Mouse (Mus musculus) small intestine, adult 2 months (tissue): ENCODE results near the gene Nubp2. TPM values are rescaled to one million over a fixed set of nuclear protein-coding genes. Genes with fewer than 3 reads are reported as not detected.

ENCODE experiments used
- H3K27ac ChIP-seq: fragments of 200-500 bp; 2 replicates; pipeline ENCODE4 v1.5.1; 2012; ENCODE audit warnings: low read depth, low read length, control low read depth, inconsistent platforms; ENCODE audit not compliant: insufficient read depth
- H3K27me3 ChIP-seq: fragments of 200-500 bp; 2 replicates; pipeline ENCODE4 v1.6.1; 2012; ENCODE audit warnings: mild to moderate bottlenecking, moderate library complexity, low read length, inconsistent platforms; ENCODE audit not compliant: control insufficient read depth, insufficient read depth
- H3K36me3 ChIP-seq: fragments of 200-500 bp; 2 replicates; pipeline ENCODE4 v1.6.1; 2012; ENCODE audit warnings: mild to moderate bottlenecking, low read length, control low read depth, inconsistent platforms; ENCODE audit not compliant: control insufficient read depth, insufficient read depth
- H3K4me1 ChIP-seq: fragments of 200-500 bp; 2 replicates; pipeline ENCODE4 v1.6.1; 2012; ENCODE audit warnings: low read length, inconsistent platforms, mixed read lengths; ENCODE audit not compliant: control insufficient read depth, insufficient read depth, insufficient read length
- H3K4me3 ChIP-seq: fragments of 200-500 bp; 2 replicates; pipeline ENCODE4 v1.5.1; 2012; ENCODE audit warnings: low read depth, mild to moderate bottlenecking, control low read depth, inconsistent platforms, low read length, moderate library complexity
- CTCF ChIP-seq: fragments of 200-500 bp; IDR thresholded peaks from 2 replicates; pipeline ENCODE4 v1.5.1; 2012; ENCODE audit warnings: low read depth, mild to moderate bottlenecking, control low read depth, inconsistent platforms, low read length, moderate library complexity, mixed read lengths; ENCODE audit not compliant: insufficient replicate concordance, insufficient read length; ENCODE audit errors: extremely low read depth
- POLR2A ChIP-seq: fragments of 200-500 bp; IDR thresholded peaks from 2 replicates; pipeline ENCODE4 v1.6.1; 2012; ENCODE audit warnings: low read depth, mild to moderate bottlenecking, control low read depth, inconsistent platforms, low read length, moderate library complexity
- WGBS: fragments of 180-500 bp; shearing (Covaris S2); methylation state at CpG from one replicate; pipeline ENCODE4 v1.1.7; 2018; 5-methylcytosine and 5-hydroxymethylcytosine counted together
- polyA plus RNA-seq: library from polyadenylated mRNA; depleted of rRNA; stranded (reverse); fragments of >200 nt; gene quantifications from 2 replicates; pipeline ENCODE4 v1.2.3, GENCODE M21; 2012; rRNA removed

Nubp2 gene
- polyA plus RNA-seq, 1 experiment, result 39.9 TPM

DNA sequence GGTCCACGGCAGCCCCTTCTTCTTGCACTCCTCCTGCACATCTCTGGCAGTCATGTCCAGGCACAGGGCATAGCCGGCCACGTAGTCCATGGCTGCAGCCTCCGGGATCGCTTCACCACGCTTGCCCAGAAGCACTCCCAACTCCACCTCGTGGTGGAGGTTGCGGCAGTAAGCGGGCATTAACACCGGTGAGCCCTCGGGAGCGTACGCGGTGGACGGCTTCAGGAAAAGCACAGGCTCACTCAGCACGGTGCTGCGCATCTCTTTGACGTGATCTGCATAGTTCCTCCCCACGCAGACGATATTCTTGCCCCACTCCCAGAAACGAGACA, 36.5 kb downstream of the Nubp2 start:
- peak overlapping the region; percentile 96 for H3K4me3 ChIP-seq
- H3K36me3 ChIP-seq, result peaks cover 19% of the 10 kb centered on the region
- H3K27ac ChIP-seq, result peak overlapping the region; percentile 96
- under 1% methylated on average over 21 of the region's 21 CpGs for WGBS
- no peaks in the 10 kb centered on the region for H3K27me3 ChIP-seq
- H3K4me1 ChIP-seq, result peaks cover 12% of the 10 kb centered on the region; the same call in 1 of the 2 replicates
- TF ChIP-seq POLR2A, result no peak
- TF ChIP-seq CTCF, result no peak; the same call in 1 of the 2 replicates

DNA sequence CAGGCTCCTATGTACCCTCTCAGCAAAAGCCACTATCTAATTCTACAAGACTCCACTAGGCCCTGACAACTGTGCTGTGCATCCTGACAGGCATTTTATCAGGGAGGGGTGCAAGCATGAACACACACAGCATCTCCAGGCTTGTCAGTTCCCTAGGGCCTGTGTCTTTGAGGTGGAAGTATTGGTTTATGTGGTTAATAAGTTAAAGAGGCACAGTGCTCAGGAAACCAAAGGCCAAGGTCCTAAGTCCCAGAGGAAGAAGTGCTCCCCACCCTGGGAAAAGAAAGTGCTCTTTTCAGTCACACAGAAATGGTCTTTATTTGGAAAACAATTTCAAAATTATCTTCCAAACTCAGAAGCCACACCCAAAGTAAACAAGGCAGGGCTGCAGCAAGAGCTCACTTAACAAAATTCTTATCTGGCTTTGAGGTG, 37.5 kb downstream of the Nubp2 start:
- Histone ChIP-seq H3K4me1 (peaks cover 13% of the 10 kb centered on the region; the same call in 1 of the 2 replicates), H3K4me3 (peak overlapping the region; percentile 2; the same call in 1 of the 2 replicates), H3K27ac (peak overlapping the region; percentile 96), H3K27me3 (no peaks in the 10 kb centered on the region), H3K36me3 (peaks cover 12% of the 10 kb centered on the region)
- TF ChIP-seq POLR2A (no peak), CTCF (no peak)

DNA sequence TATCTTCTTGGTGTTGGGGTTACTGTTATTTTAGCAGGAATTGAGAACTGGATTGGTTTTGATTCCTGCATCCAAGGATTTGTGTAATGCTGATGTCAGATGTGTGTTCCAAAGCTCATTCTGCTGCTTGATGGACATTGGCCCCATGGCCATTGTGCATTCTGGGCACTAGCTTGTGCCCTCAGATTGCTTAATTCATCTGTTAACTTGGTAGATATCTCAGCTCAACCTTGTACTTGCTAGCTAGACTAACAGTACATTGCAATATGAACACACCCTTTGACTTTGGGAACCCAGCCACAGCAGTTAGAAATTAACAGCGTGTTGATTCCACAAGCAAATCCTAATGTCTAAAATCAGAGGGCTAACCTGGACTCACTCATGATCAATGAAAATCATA, 38.8 kb downstream of the Nubp2 start:
- H3K4me3 ChIP-seq, result no peak overlapping the region
- 0 out of 2 replicates have a peak, but pooled peaks cover 1% of the 10 kb centered on the region for H3K36me3 ChIP-seq
- TF ChIP-seq POLR2A (no peak), CTCF (no peak)
- WGBS, result 29% methylated on average over 1 of the region's 1 CpGs
- H3K27ac ChIP-seq, result peak overlapping the region; percentile 59; the same call in 1 of the 2 replicates
- no peaks in the 10 kb centered on the region for H3K27me3 ChIP-seq
- peaks cover 14% of the 10 kb centered on the region; the same call in 1 of the 2 replicates for H3K4me1 ChIP-seq

DNA sequence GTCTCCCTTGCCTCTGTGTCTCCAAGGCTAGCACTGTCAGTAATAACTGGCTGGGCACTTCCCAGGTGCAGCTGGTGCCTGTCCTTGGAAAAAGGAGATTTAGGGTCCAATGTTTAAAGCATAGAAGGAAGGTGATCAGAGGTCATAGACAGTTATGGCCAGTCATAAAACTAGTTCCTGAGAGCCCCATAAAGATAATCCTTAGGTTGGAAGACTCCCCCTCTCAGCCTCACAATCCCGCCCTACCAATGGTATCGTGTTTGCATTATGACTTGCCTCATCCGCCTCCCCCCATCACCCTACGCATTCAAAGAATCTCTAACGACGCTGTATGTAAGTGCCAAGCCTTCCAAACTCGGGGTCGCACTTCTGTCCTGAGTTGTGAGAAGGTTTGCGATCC, 41.6 kb downstream of the Nubp2 start:
- Histone ChIP-seq H3K27me3 (no peaks in the 10 kb centered on the region), H3K36me3 (0 out of 2 replicates have a peak, but pooled peaks cover 1% of the 10 kb centered on the region), H3K4me3 (peak overlapping the region; percentile 29), H3K4me1 (peaks cover 12% of the 10 kb centered on the region; the same call in 1 of the 2 replicates), H3K27ac (peak overlapping the region; percentile 82)
- 28% methylated on average over 9 of the region's 9 CpGs for WGBS
- TF ChIP-seq CTCF (no peak), POLR2A (peak; percentile 18; the same call in 1 of the 2 replicates)

DNA sequence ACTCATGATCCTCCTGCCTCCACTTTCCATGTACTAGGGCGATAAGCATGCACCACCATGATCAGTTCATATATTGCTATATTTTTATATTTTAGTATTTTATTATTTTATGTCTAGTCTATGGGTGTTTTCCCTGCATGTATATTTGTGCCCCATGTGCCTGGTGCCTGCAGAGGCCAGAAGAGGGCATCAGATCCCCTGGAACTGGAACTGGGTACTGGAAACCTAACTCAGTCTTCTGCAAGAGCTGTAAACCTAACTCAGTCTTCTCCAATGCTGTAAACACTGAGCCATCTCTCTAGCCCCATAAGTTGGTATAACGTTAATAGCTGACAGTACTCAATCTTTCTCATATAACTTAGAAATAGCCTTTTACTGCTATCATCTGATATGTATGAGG, 43.5 kb downstream of the Nubp2 start:
- Histone ChIP-seq H3K4me3 (no peak overlapping the region), H3K27me3 (no peaks in the 10 kb centered on the region), H3K27ac (no peak overlapping the region), H3K36me3 (0 out of 2 replicates have a peak, but pooled peaks cover 1% of the 10 kb centered on the region), H3K4me1 (peaks cover 12% of the 10 kb centered on the region; the same call in 1 of the 2 replicates)
- TF ChIP-seq CTCF (peak; percentile 46; the same call in 1 of the 2 replicates), POLR2A (no peak)
- 71% methylated on average over 2 of the region's 2 CpGs for WGBS

- H3K27ac ChIP-seq, result no peak overlapping the region
- TF ChIP-seq POLR2A (no peak), CTCF (peak; percentile 87; the same call in 1 of the 2 replicates)
- H3K4me3 ChIP-seq, result no peak overlapping the region
- no peaks in the 10 kb centered on the region for H3K27me3 ChIP-seq
- no peaks in the 10 kb centered on the region for H3K36me3 ChIP-seq
- WGBS, result 45% methylated on average over 4 of the region's 4 CpGs
- peaks cover 8% of the 10 kb centered on the region; the same call in 1 of the 2 replicates for H3K4me1 ChIP-seq
Measured at GRCm38 (mm10) chr17:24841133-24841532, 45.0 kb downstream of the Nubp2 start.

GRCm38 (mm10) chr17:24840341-24840740, 45.8 kb downstream of the Nubp2 start:
- no peak overlapping the region for H3K27ac ChIP-seq
- no peak for TF ChIP-seq POLR2A
- TF ChIP-seq CTCF, result no peak
- H3K36me3 ChIP-seq, result no peaks in the 10 kb centered on the region
- no peaks in the 10 kb centered on the region for H3K27me3 ChIP-seq
- WGBS, result 36% methylated on average over 5 of the region's 5 CpGs
- H3K4me3 ChIP-seq, result no peak overlapping the region
- H3K4me1 ChIP-seq, result peaks cover 6% of the 10 kb centered on the region; the same call in 1 of the 2 replicates

GRCm38 (mm10) chr17:24839842-24840241, 46.3 kb downstream of the Nubp2 start, which contains the start of gene Hagh:
Gene Hagh (plus strand): TSS chr17:24840143.
- Histone ChIP-seq H3K4me3 (no peak within 1 kb of the TSS), H3K4me1 (peaks cover 4% of the 10 kb centered on the region; the same call in 1 of the 2 replicates), H3K36me3 (no peaks in the 10 kb centered on the region), H3K27ac (no peak within 1 kb of the TSS), H3K27me3 (no peaks in the 10 kb centered on the region)
- 75% methylated on average over 8 of the region's 8 CpGs for WGBS
- TF ChIP-seq POLR2A (no peak), CTCF (no peak)

Other genes starting within 250 kb of the Nubp2 start
- gene Slc9a3r2, start 236.0 kb downstream of the Nubp2 start, polyA plus RNA-seq, result 35.6 and 44.9 TPM in 2 replicates
- gene Npw, start 227.9 kb downstream of the Nubp2 start, polyA plus RNA-seq, result 2.0 and 6.5 TPM in 2 replicates
- 41.1 and 85.8 TPM in 2 replicates for gene Zfp598, start 216.7 kb downstream of the Nubp2 start, polyA plus RNA-seq
- gene Syngr3, start 196.4 kb downstream of the Nubp2 start, polyA plus RNA-seq, result 1.2 and 1.3 TPM in 2 replicates
- gene Gfer, start 190.2 kb downstream of the Nubp2 start, polyA plus RNA-seq, result 22.8 and 35.9 TPM in 2 replicates
- gene Noxo1, start 190.1 kb downstream of the Nubp2 start, polyA plus RNA-seq, result 57.7 and 115 TPM in 2 replicates
- gene Tbl3, start 178.7 kb downstream of the Nubp2 start, polyA plus RNA-seq, result 26.0 and 49.6 TPM in 2 replicates
- gene Rnf151, start 168.3 kb downstream of the Nubp2 start, polyA plus RNA-seq, result 0.19 TPM in 1 of 2 replicates, not detected in the other
- 1,627 and 2,207 TPM in 2 replicates for gene Rps2, start 168.2 kb downstream of the Nubp2 start, polyA plus RNA-seq
- gene Ndufb10, start 161.9 kb downstream of the Nubp2 start, polyA plus RNA-seq, result 384 and 403 TPM in 2 replicates
- 0.11 and 0.19 TPM in 2 replicates for gene Rpl3l, start 158.5 kb downstream of the Nubp2 start, polyA plus RNA-seq
- gene Msrb1, start 149.7 kb downstream of the Nubp2 start, polyA plus RNA-seq, result 29.5 and 54.2 TPM in 2 replicates
- 1.7 and 2.8 TPM in 2 replicates for gene Hs3st6, start 133.4 kb downstream of the Nubp2 start, polyA plus RNA-seq
- not detected in 2 replicates for gene Meiob, start 82.1 kb downstream of the Nubp2 start, polyA plus RNA-seq
- 352 and 372 TPM in 2 replicates for gene Hagh, start 46.2 kb downstream of the Nubp2 start, polyA plus RNA-seq
- gene Fahd1, start 36.0 kb downstream of the Nubp2 start, polyA plus RNA-seq, result 65.2 and 108 TPM in 2 replicates
- gene Igfals, start 20.4 kb downstream of the Nubp2 start, polyA plus RNA-seq, result 0.42 and 1.4 TPM in 2 replicates
- 51.5 and 88.1 TPM in 2 replicates for gene Spsb3, start 294 bp upstream of the Nubp2 start, polyA plus RNA-seq
- gene Eme2, start 8.7 kb upstream of the Nubp2 start, polyA plus RNA-seq, result 20.3 and 21.0 TPM in 2 replicates
- 244 and 319 TPM in 2 replicates for gene Mrps34, start 8.8 kb upstream of the Nubp2 start, polyA plus RNA-seq
- 29.4 and 52.4 TPM in 2 replicates for gene Nme3, start 10.2 kb upstream of the Nubp2 start, polyA plus RNA-seq
- 37.0 and 51.7 TPM in 2 replicates for gene Mapk8ip3, start 50.6 kb upstream of the Nubp2 start, polyA plus RNA-seq
- 13.3 and 18.2 TPM in 2 replicates for gene Jpt2, start 74.3 kb upstream of the Nubp2 start, polyA plus RNA-seq
- gene Cramp1l, start 129.4 kb upstream of the Nubp2 start, polyA plus RNA-seq, result 5.8 and 10.0 TPM in 2 replicates
- gene Ift140, start 129.7 kb upstream of the Nubp2 start, polyA plus RNA-seq, result 4.2 and 8.4 TPM in 2 replicates
- gene Tmem204, start 197.2 kb upstream of the Nubp2 start, polyA plus RNA-seq, result 9.7 and 17.7 TPM in 2 replicates
- 7.3 and 8.9 TPM in 2 replicates for gene Telo2, start 229.6 kb upstream of the Nubp2 start, polyA plus RNA-seq
- 0.10 TPM in 1 of 2 replicates, not detected in the other for gene Ptx4, start 234.4 kb upstream of the Nubp2 start, polyA plus RNA-seq
- 9.5 and 15.9 TPM in 2 replicates for gene Clcn7, start 247.0 kb upstream of the Nubp2 start, polyA plus RNA-seq